Mouse (Mus musculus) urinary bladder, adult 2 months (tissue): Measurements from ENCODE around the gene Gm39115. TPM values are rescaled to one million over a fixed set of nuclear protein-coding genes. Genes with fewer than 3 reads are reported as not detected.
"Not testable (repeated sequence)": the region's sequence is repeated elsewhere in the genome, so short reads cannot be mapped to it uniquely, and the experiment has no call there.

ENCODE experiments used
- DNase-seq: peaks from one replicate; pipeline ENCODE4 v3.0.0; 2022; ENCODE audit warnings: low spot score
- polyA plus RNA-seq: library from polyadenylated mRNA; depleted of rRNA; stranded (reverse); fragments of >200 nt; gene quantifications from 2 replicates; pipeline ENCODE4 v1.2.3, GENCODE M21; 2012; rRNA removed

Gene Gm39115
- polyA plus RNA-seq, result not detected in 2 replicates

DNA sequence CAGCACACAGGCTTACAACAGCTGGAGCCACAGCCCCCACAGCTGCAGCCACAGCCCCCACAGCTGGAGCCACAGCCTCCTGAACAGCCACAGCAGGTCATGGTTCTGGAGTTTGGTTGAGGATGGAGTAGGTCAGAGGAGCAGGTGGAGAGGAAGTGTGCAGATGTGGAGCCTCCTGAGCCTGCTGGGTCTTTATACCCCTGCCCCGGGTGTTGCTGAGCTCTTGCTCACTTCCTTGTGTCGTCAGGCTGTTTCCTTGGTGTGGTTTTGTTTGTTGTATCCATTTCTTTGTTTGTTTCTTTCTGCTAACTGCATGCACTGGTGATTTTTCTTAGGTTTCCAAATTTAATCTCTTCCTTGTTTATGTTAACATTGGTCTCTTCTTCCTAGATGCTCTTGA lies at the start of gene Gm39115:
TSS of gene Gm39115 (minus strand) at position 101 of the 400 bp plus-strand sequence.
- not testable (repeated sequence) for DNase-seq

DNA sequence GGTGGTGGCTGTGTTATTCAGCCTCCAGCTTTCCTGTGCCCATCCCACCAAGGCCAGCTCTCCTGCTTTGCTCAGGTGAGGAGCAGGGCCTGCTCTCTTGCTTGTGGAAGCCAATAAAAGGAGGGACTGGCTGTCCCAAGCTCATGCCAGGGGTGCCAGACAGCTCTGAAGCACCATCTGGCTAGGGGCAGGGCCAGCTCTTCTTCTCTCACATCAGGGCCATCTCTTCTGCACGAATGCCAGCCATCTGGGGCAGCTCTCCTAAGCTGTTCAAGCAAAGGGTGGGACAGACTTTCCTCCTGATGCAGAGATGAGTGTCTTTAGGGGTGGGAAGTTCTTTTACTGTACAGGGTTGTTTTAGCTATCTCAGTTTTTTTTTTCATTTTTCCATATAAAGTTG lies 45.2 kb upstream of the Gm39115 start:
- DNase-seq, result no peak

- no peak for DNase-seq
Measured at GRCm38 (mm10) chr7:142178685-142179084, 42.9 kb upstream of the Gm39115 start.

DNA sequence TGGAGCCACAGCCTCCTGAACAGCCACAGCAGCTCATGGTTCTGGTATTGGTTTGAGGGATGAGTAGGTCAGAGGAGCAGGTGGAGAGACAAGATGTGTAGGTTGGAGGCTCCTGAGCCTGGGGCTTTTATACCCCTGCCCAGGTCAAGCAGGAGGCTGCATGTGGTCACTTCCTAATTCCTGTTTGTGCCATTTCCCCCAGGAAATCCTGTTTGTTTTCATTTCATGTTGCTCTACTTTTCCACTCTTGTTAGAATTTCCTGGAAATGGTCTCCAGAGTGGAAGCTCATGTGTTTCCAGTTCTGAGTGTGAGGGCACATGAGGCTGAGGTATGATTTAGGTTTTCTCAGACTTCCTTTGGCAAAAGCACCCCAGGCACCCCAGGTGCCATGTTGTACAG lies 40.1 kb upstream of the Gm39115 start, which contains the start of gene Krtap5-2:
TSS of gene Krtap5-2 (minus strand) at position 101 of the 400 bp plus-strand sequence.
- not testable (repeated sequence) for DNase-seq

DNA sequence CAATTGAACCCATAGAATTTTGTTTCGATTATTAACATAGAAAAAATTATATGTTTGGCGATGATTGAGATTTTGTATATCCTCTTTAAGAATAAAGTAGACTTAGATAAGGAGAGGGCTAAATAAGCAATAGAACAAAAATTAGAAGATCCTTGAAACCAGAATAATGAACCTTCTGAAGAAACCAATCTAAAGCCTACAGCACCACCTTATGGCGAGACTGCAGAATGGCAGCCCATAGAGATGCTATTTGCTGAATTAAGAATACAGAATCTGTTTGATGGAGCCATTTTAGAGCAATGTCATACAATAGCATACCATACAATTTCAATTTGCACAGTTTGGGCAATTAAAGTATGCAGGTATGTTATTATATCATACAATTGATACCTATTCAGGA lies 34.0 kb upstream of the Gm39115 start:
- DNase-seq, result no peak

GRCm38 (mm10) chr7:142165639-142166038 lies 29.8 kb upstream of the Gm39115 start, which contains the start of gene Gm4553:
Gm4553 (minus strand) TSS chr7:142165739.
- not testable (repeated sequence) for DNase-seq

DNA sequence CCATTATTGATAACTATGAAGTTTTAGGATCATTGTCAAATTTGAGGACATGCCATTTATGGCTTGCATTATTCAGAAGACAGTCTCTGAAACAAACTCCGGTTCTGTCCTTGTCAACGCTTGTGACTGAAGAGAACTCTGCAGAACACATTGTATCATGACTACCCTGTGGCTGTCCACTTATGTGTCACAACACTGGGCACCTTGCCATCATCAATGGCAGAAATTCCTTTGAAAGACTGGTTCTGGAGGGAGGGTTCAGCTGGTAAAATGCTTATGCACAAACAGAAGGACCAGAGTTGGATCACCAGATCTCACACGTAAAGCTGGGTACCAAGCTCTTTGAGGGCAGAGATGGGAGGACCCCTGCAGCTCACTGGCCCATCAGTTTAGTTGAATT lies 23.5 kb upstream of the Gm39115 start:
- DNase-seq, result no peak

DNA sequence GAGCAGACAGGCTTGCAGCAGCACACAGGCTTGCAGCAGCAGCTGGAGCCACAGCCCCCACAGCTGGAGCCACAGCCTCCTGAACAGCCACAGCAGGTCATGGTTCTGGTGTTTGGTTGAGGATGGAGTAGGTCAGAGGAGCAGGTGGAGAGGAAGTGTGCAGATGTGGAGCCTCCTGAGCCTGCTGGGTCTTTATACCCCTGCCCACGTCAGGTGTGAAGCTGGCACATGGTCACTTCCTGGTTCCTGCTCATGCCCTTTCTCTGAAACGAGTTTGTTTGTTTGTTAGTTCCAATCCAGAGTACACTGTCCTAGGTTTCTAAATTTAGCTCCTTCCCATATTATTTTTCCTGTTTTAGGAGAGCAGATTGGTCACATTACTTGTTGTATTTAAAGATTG lies 21.2 kb upstream of the Gm39115 start, which contains the start of gene Gm29735:
TSS of gene Gm29735 (minus strand) at position 101 of the 400 bp plus-strand sequence.
- DNase-seq, result not testable (repeated sequence)

DNA sequence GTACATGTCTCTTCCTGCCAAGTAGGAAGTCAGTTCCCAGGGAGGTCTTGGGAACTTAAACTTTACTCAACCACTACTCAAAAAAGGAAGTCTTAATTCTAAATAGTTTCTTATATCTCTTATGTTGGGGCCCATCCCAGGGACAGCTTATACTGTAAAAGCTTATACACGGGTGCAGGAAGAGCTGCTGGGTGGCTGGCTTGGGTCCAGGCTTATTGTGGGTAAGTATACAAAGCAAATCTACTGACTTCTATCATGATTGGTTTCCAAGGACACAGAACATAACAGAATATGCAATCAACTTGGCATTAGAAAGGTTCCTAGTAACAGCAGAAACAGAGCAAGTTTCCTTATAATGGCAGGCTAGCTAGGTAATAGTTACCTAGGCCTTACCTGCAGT lies 19.5 kb upstream of the Gm39115 start:
- no peak for DNase-seq

DNA sequence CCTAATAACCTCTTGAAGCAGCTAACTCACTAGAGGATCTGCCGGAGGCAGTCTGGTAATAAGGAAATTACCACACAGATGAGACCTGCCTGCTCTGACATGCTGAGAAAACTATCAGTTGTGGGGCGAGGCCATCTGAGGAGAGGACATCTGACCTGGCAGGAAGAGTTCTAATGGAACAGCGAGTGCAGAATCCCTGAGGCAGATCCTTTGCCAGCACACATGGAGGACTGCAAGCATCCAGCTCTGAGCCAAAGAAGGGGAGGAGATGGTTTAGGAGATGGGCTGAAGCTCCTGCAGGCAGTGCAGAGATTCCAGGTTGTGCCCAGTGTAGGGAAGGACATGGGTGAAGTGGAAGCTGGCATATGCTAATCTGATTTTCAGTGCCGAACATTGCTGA lies 16.4 kb upstream of the Gm39115 start:
- DNase-seq, result no peak

GRCm38 (mm10) chr7:142148633-142149032 lies 12.8 kb upstream of the Gm39115 start:
- DNase-seq, result no peak

DNA sequence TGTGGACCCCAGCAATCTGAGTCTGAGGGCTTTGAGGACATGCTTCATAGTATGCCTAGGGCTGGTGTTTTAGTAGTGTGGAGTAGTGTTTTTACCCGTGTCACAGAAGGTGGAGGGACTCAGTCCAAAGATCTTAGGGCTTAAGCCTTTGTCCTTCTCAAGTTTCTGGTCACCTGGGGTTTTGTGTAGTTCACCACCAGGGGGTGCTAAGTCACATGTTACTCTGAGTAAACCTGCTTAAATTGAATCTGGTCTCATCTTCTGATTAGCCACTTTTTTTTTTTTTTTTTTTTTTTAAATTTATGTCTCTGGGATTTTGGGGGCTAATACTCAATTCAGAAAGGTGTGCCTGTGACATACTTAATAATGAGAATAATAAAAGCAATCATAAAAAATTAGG lies 10.2 kb upstream of the Gm39115 start:
- no peak for DNase-seq

DNA sequence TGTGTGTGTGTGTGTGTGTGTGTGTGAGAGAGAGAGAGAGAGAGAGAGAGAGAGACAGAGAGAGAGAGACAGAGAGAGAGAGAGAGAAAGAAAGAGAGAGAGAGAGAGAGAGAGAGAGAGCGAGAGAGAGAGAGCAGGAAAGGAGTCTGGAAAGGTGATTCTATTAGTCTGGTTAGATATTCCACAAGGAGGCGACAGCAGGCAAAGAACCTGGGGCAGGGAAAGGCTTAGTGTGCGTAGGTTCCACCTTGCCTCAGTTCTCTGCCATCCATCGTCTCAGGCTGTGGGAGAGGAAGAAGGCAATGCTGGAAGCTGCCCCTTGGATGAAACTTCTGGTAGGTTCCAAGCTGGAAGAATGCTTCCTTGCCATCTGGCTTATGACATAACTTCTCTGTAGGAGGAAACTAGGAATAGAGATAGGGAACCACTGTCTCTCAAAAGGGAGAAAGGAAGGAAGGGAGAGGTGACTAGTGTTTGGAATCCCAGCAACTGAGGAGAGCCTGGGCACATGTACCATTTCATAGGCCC lies 9.6 kb upstream of the Gm39115 start:
- no peak for DNase-seq

- DNase-seq, result no peak
Measured at GRCm38 (mm10) chr7:142144507-142144906, 8.7 kb upstream of the Gm39115 start, which contains the start of gene Gm45337. Gm45337 (minus strand) TSS chr7:142144607.

DNA sequence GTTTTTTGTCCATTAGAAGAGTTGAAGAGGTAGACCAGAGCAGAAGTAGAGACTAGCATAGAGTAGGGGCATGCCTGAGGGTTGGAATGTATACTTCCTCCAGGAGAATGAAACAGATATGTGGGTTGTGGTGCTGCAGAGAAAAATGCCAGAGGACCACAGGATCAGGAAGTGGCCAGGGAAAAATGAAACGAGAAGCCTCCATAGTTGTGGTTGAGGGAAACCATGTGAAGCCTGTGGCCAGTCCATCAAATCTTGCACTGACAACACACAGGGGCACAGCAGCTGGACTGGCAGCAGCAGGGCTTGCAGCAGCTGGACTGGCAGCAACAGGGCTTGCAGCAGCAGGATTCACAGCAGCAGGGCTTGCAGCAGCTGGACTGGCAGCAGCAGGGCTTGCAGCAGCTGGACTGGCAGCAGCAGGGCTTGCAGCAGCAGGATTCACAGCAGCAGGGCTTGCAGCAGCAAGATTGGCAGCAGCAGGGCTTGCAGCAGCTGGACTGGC lies 7.7 kb upstream of the Gm39115 start:
- not testable (repeated sequence) for DNase-seq

DNA sequence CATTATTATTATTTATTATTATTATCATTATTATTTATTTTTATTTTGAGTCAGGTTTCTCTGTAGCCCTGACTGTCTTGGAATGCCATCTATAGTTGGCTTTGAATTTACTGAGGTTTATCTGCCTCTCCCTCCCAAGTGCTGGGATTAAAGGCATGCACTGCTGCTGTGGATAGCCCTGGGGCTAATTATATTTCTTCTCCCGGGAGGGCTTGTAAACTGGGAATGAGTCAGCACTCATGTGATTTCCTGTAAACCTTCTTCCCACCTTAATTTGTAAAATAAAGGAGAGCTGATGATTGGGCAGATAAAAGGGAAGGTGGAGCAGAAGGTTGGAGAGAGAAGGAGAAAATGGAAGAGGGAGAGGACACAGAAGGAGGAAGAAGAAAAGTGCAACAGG lies 4.9 kb upstream of the Gm39115 start:
- no peak for DNase-seq

- no peak for DNase-seq
Measured at GRCm38 (mm10) chr7:142134206-142134995, 1.4 kb downstream of the Gm39115 start.

GRCm38 (mm10) chr7:142128843-142129242 lies 7.0 kb downstream of the Gm39115 start:
- no peak for DNase-seq

GRCm38 (mm10) chr7:142120629-142121028 lies 15.2 kb downstream of the Gm39115 start, which contains the start of gene Gm45618:
Gm45618 (minus strand) TSS chr7:142120729.
- DNase-seq, result not testable (repeated sequence)

GRCm38 (mm10) chr7:142119632-142120031 lies 16.2 kb downstream of the Gm39115 start:
- no peak for DNase-seq

GRCm38 (mm10) chr7:142104747-142105146 lies 31.1 kb downstream of the Gm39115 start:
- DNase-seq, result no peak

DNA sequence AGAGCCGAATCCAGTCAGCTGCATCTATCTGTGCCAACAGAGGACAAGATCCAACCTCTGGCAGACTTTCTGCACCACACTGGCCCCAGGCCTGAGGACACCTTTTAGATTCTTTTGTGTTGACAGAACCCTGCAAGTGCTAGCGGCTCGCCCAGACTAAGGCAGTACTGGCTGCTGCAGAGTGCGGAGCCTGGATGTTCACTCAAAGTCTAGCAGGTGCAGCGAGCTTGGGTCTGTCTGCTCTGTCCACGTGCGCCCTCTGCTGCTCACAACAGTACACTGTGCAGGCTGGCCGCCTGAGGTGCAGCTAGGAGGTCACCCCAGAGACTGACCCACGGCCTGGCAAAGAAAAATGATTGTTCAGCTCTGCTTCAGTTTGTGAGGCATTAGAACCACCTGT lies 38.1 kb downstream of the Gm39115 start:
- DNase-seq, result peak; percentile 55

DNA sequence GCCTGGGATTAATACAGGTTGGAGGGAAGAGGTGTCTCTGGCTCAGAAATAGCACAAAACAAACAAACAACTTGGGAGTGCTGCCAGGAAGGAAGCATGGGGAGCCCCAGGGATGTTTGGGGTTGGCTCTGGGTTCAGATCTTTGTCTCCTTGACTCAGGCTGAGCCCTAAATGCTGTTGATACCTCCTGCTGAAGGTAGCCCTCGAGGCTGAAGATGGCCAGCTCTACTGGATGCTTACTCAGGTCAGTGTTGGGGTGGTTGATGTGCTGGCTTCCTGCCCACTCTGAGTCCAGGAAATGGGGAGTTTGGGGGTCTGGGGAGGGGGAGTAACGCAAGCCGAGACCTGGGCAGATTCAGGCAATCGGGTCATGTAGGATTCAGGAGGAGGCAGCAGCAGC lies 39.1 kb downstream of the Gm39115 start:
- no peak for DNase-seq
